Mouse (Mus musculus) intestine, postnatal 0 days (tissue): Measurements from ENCODE around the gene Srek1. TPM values are rescaled to one million over a fixed set of nuclear protein-coding genes. Genes with fewer than 3 reads are reported as not detected.
A peak's percentile ranks its signal among the peaks of the same experiment; 100 is the strongest.

Source experiments
- ATAC-seq: fragments of 200-750 bp; cut with Nextera tagmentation; 2 replicates; pipeline ENCODE4 v1.8.0; 2017; ENCODE audit warnings: mild to moderate bottlenecking, moderate TSS enrichment, moderate library complexity
- H3K27ac ChIP-seq: fragments of 300-500 bp; sonication (generic); 2 replicates; pipeline ENCODE4 v1.5.1; 2014; ENCODE audit warnings: mild to moderate bottlenecking, low read depth, low read length, moderate library complexity
- H3K27me3 ChIP-seq: fragments of 300-500 bp; sonication (generic); replicated peaks from 2 replicates; pipeline ENCODE4 v1.6.1; 2014; ENCODE audit warnings: low read length, mixed read lengths; ENCODE audit not compliant: control insufficient read depth, insufficient read depth
- H3K36me3 ChIP-seq: fragments of 300-500 bp; sonication (generic); 2 replicates; pipeline ENCODE4 v1.6.1; 2014; ENCODE audit warnings: mild to moderate bottlenecking, moderate library complexity; ENCODE audit not compliant: control insufficient read depth, insufficient read depth
- H3K4me1 ChIP-seq: fragments of 300-500 bp; sonication (generic); replicated peaks from 2 replicates; pipeline ENCODE4 v1.6.1; 2014; ENCODE audit warnings: antibody characterized with exemption, low read length, mixed read lengths; ENCODE audit not compliant: control insufficient read depth, insufficient read depth
- H3K4me2 ChIP-seq: fragments of 300-500 bp; sonication (generic); replicated peaks from 2 replicates; pipeline ENCODE4 v1.6.1; 2014; ENCODE audit warnings: low read depth, mild to moderate bottlenecking, moderate library complexity
- H3K4me3 ChIP-seq: fragments of 300-500 bp; sonication (generic); 2 replicates; pipeline ENCODE4 v1.5.1; 2014; ENCODE audit warnings: low read depth, low read length
- H3K9ac ChIP-seq: fragments of 300-500 bp; sonication (generic); 2 replicates; pipeline ENCODE4 v1.6.1; 2014; ENCODE audit warnings: mild to moderate bottlenecking, low read depth, low read length
- H3K9me3 ChIP-seq: fragments of 300-500 bp; sonication (generic); 2 replicates; pipeline ENCODE4 v1.6.1; 2016; ENCODE audit warnings: mixed run types; ENCODE audit not compliant: control insufficient read depth
- CTCF ChIP-seq: sonication (generic); IDR thresholded peaks from 2 replicates; pipeline ENCODE4 v1.5.1; 2016; ENCODE audit warnings: low read depth, mild to moderate bottlenecking, control low read depth, antibody characterized with exemption, moderate library complexity
- WGBS: fragments of 180-500 bp; shearing (Covaris S2); extraction: QIAGEN DNeasy Blood & Tissue Kit; methylation state at CpG from one replicate; pipeline ENCODE4 v1.1.7; 2014; 5-methylcytosine and 5-hydroxymethylcytosine counted together
- polyA plus RNA-seq: library from polyadenylated mRNA; unstranded; fragments of >200 nt; fragmentation: Nextera tagmentation; extraction: Ambion mirVana; gene quantifications from 2 replicates; pipeline ENCODE4 v1.2.1, GENCODE M21; 2015

Gene Srek1
- polyA plus RNA-seq, 1 experiment from 2014 or later = 22.1 TPM

GRCm38 (mm10) chr13:103803721-103804120 is 29.3 kb upstream of the Srek1 start:
- ATAC-seq = no peak
- no peak overlapping the region for H3K27ac ChIP-seq
- no peak overlapping the region for H3K4me2 ChIP-seq
- H3K27me3 ChIP-seq = no peaks in the 10 kb centered on the region
- no peak for TF ChIP-seq CTCF
- H3K9me3 ChIP-seq = no peaks in the 10 kb centered on the region
- H3K4me3 ChIP-seq = no peak overlapping the region
- H3K36me3 ChIP-seq = no peaks in the 10 kb centered on the region
- H3K4me1 ChIP-seq = no peaks in the 10 kb centered on the region
- H3K9ac ChIP-seq = no peak overlapping the region
- WGBS = 78% methylated on average over 5 of the region's 5 CpGs

GRCm38 (mm10) chr13:103801021-103801420 is 26.6 kb upstream of the Srek1 start:
- no peaks in the 10 kb centered on the region for H3K27me3 ChIP-seq
- H3K4me3 ChIP-seq = no peak overlapping the region
- H3K4me1 ChIP-seq = no peaks in the 10 kb centered on the region
- no peaks in the 10 kb centered on the region for H3K9me3 ChIP-seq
- H3K4me2 ChIP-seq = no peak overlapping the region
- WGBS = 90% methylated on average over 1 of the region's 1 CpGs
- ATAC-seq = no peak
- H3K9ac ChIP-seq = no peak overlapping the region
- 0 out of 2 replicates have a peak, but pooled peaks have one; percentile 11 for TF ChIP-seq CTCF
- H3K36me3 ChIP-seq = no peaks in the 10 kb centered on the region
- no peak overlapping the region for H3K27ac ChIP-seq

- no peak overlapping the region for H3K4me2 ChIP-seq
- WGBS = 84% methylated on average over 9 of the region's 9 CpGs
- H3K4me1 ChIP-seq = no peaks in the 10 kb centered on the region
- no peak for TF ChIP-seq CTCF
- no peaks in the 10 kb centered on the region for H3K9me3 ChIP-seq
- no peak overlapping the region for H3K4me3 ChIP-seq
- H3K27ac ChIP-seq = no peak overlapping the region
- H3K9ac ChIP-seq = no peak overlapping the region
- H3K27me3 ChIP-seq = no peaks in the 10 kb centered on the region
- ATAC-seq = no peak
- H3K36me3 ChIP-seq = no peaks in the 10 kb centered on the region
Measured at GRCm38 (mm10) chr13:103794688-103795543, 20.5 kb upstream of the Srek1 start.

- WGBS = 32% methylated on average over 11 of the region's 11 CpGs
- no peak overlapping the region for H3K9ac ChIP-seq
- no peaks in the 10 kb centered on the region for H3K36me3 ChIP-seq
- no peaks in the 10 kb centered on the region for H3K9me3 ChIP-seq
- H3K4me2 ChIP-seq = no peak overlapping the region
- no peak overlapping the region for H3K27ac ChIP-seq
- no peaks in the 10 kb centered on the region for H3K4me1 ChIP-seq
- H3K27me3 ChIP-seq = no peaks in the 10 kb centered on the region
- H3K4me3 ChIP-seq = no peak overlapping the region
- peak; percentile 68 for TF ChIP-seq CTCF
- ATAC-seq = no peak
Measured at GRCm38 (mm10) chr13:103779922-103780585, 5.6 kb upstream of the Srek1 start.

GRCm38 (mm10) chr13:103777126-103777525 is 2.7 kb upstream of the Srek1 start:
- no peak for ATAC-seq
- Histone ChIP-seq H3K27ac (no peak overlapping the region), H3K4me1 (no peaks in the 10 kb centered on the region), H3K9me3 (no peaks in the 10 kb centered on the region), H3K27me3 (no peaks in the 10 kb centered on the region), H3K4me3 (no peak overlapping the region), H3K4me2 (no peak overlapping the region), H3K9ac (no peak overlapping the region), H3K36me3 (no peaks in the 10 kb centered on the region)
- TF ChIP-seq CTCF = no peak
- 71% methylated on average over 8 of the region's 8 CpGs for WGBS

- TF ChIP-seq CTCF = no peak
- Histone ChIP-seq H3K36me3 (0 out of 2 replicates have a peak, but pooled peaks cover 5% of the 10 kb centered on the region), H3K4me2 (peak overlapping the region; percentile 62), H3K27me3 (no peaks in the 10 kb centered on the region), H3K27ac (peak overlapping the region; percentile 99), H3K9me3 (no peaks in the 10 kb centered on the region), H3K9ac (peak overlapping the region; percentile 86), H3K4me3 (peak overlapping the region; percentile 64), H3K4me1 (no peaks in the 10 kb centered on the region)
- WGBS = under 1% methylated on average over 36 of the region's 36 CpGs
- peak; percentile 59 for ATAC-seq
Measured at GRCm38 (mm10) chr13:103773407-103774118, 845 bp downstream of the Srek1 start.
